Mouse (Mus musculus) neural tube, embryonic 11.5 days (tissue): Measurements from ENCODE around the gene Gm10972. TPM values are rescaled to one million over a fixed set of nuclear protein-coding genes. Genes with fewer than 3 reads are reported as not detected.
"Not testable (repeated sequence)": the region's sequence is repeated elsewhere in the genome, so short reads cannot be mapped to it uniquely, and the experiment has no call there.

Experiments
- ATAC-seq: fragments of 200-750 bp; cut with Nextera tagmentation; 2 replicates; pipeline ENCODE4 v1.8.0; 2017; ENCODE audit warnings: moderate number of reproducible peaks, mild to moderate bottlenecking, moderate TSS enrichment, moderate library complexity; ENCODE audit not compliant: insufficient read depth, low FRiP score, low TSS enrichment
- DNase-seq: peaks from one replicate; pipeline ENCODE4 v3.0.0-alpha.2; 2015; ENCODE audit warnings: low spot score
- H3K27ac ChIP-seq: fragments of 300-500 bp; sonication (generic); 2 replicates; pipeline ENCODE4 v1.5.1; 2014; ENCODE audit warnings: low read depth, mild to moderate bottlenecking, low read length
- H3K27me3 ChIP-seq: fragments of 300-500 bp; sonication (generic); 2 replicates; pipeline ENCODE4 v1.6.1; 2014; ENCODE audit warnings: mild to moderate bottlenecking, low read length, mixed read lengths; ENCODE audit not compliant: control insufficient read depth, insufficient read depth
- H3K36me3 ChIP-seq: fragments of 300-500 bp; sonication (generic); 2 replicates; pipeline ENCODE4 v1.6.1; 2014; ENCODE audit warnings: mild to moderate bottlenecking, low read length, moderate library complexity, mixed read lengths; ENCODE audit not compliant: control insufficient read depth, insufficient read depth
- H3K4me1 ChIP-seq: fragments of 300-500 bp; sonication (generic); 2 replicates; pipeline ENCODE4 v1.6.1; 2014; ENCODE audit warnings: low read length, mixed read lengths; ENCODE audit not compliant: control insufficient read depth, insufficient read depth
- H3K4me2 ChIP-seq: fragments of 300-500 bp; sonication (generic); 2 replicates; pipeline ENCODE4 v1.6.1; 2014; ENCODE audit warnings: low read depth, mild to moderate bottlenecking, moderate library complexity
- H3K4me3 ChIP-seq: fragments of 300-500 bp; sonication (generic); 2 replicates; pipeline ENCODE4 v1.5.1; 2014; ENCODE audit warnings: low read depth, low read length
- H3K9ac ChIP-seq: fragments of 300-500 bp; sonication (generic); 2 replicates; pipeline ENCODE4 v1.6.1; 2014; ENCODE audit warnings: mild to moderate bottlenecking, low read length
- H3K9me3 ChIP-seq: fragments of 300-500 bp; sonication (generic); 2 replicates; pipeline ENCODE4 v1.6.1; 2016; ENCODE audit warnings: low read length; ENCODE audit not compliant: control insufficient read depth
- WGBS: fragments of 180-500 bp; shearing (Covaris S2); extraction: QIAGEN DNeasy Blood & Tissue Kit; methylation state at CpG from one replicate; pipeline ENCODE4 v1.1.7; 2014; 5-methylcytosine and 5-hydroxymethylcytosine counted together
- polyA plus RNA-seq: library from polyadenylated mRNA; unstranded; fragments of >200 nt; fragmentation: Nextera tagmentation; extraction: Ambion mirVana; gene quantifications from 2 replicates; pipeline ENCODE4 v1.2.1, GENCODE M21; 2014

Gene Gm10972
- polyA plus RNA-seq, 1 experiment from 2014 or later = not detected

DNA sequence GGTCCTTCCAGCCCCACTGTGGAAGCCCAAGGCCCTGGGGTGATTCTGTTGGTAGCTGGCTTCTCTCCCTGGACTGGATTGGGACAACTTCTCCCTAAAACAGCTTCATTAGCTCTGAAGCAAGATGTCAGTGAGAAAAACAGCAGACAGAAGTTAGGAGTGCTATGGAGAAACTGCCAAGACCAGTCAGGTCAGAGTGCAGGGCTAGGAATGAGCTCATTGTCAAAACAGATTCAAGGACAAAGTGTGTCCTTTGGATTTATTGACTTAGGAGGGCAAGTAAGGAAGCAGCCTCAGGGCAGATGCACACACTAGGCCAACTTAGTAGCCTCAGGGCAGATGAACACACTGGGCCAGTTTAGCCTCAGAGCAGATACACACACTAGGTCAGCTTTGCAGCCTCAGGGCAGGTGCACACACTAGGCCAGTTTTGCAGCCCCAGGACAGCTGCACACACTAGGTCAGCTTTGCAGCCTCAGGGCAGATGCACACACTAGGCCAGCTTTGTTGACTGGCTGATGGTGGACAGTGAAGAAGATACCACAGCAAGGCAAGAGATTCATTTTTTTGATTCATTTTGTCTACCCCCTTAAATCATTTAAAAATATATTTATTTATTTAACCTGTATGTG is 47.8 kb downstream of the Gm10972 start:
- no peak for DNase-seq

DNA sequence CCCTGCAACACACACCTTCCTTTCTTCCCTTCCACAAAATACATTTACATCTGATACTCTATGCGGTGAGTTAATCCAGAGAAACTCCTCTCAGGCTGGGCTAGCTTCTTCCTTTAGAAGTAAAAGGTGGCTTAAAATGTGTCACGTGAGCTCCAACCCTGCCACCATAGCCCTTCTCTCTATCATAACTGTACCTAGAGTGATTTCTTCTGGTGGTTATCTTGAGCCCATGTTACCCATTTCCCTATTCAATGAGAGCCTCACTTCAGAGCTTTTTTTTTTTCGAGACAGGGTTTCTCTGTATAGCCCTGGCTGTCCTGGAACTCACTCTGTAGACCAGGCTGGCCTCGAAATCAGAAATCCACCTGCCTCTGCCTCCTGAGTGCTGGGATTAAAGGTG is 48.8 kb downstream of the Gm10972 start:
- whole genome bisulfite sequencing = 93% methylated on average over 4 of the region's 4 CpGs
- not testable (repeated sequence) for DNase-seq

More for the DNA sequence above, 47.8 kb downstream of the Gm10972 start:
- Histone ChIP-seq H3K4me1 (no peaks in the 10 kb centered on the region), H3K27me3 (no peaks in the 10 kb centered on the region), H3K9ac (no peak overlapping the region), H3K4me2 (no peak overlapping the region), H3K9me3 (no peaks in the 10 kb centered on the region), H3K27ac (no peak overlapping the region), H3K4me3 (no peak overlapping the region), H3K36me3 (no peaks in the 10 kb centered on the region)
- ATAC-seq = no peak

More for the DNA sequence above, 48.8 kb downstream of the Gm10972 start:
- not testable (repeated sequence) for ATAC-seq, H3K9ac ChIP-seq, H3K4me3 ChIP-seq, H3K27ac ChIP-seq, H3K36me3 ChIP-seq, H3K9me3 ChIP-seq, H3K4me2 ChIP-seq, H3K4me1 ChIP-seq, H3K27me3 ChIP-seq

Other genes with a start within 250 kb of the Gm10972 start
- 0.33 and 0.46 TPM in 2 replicates for gene Lingo4, start 244.6 kb upstream of the Gm10972 start, polyA plus RNA-seq
- 43.8 and 48.1 TPM in 2 replicates for gene Tdrkh, start 229.8 kb upstream of the Gm10972 start, polyA plus RNA-seq
- 64.7 and 68.3 TPM in 2 replicates for gene Mrpl9, start 199.8 kb upstream of the Gm10972 start, polyA plus RNA-seq
- gene Oaz3, start 199.2 kb upstream of the Gm10972 start, polyA plus RNA-seq = 0.23 and 0.41 TPM in 2 replicates
- gene Celf3, start 164.8 kb upstream of the Gm10972 start, polyA plus RNA-seq = 143 and 154 TPM in 2 replicates
- gene Riiad1, start 162.8 kb upstream of the Gm10972 start, polyA plus RNA-seq = 9.3 and 9.5 TPM in 2 replicates
- 36.4 and 39.9 TPM in 2 replicates for gene Snx27, start 60.4 kb upstream of the Gm10972 start, polyA plus RNA-seq
- 3.4 and 3.6 TPM in 2 replicates for gene Tuft1, start 15.8 kb downstream of the Gm10972 start, polyA plus RNA-seq
- not detected in 2 replicates for gene Selenbp2, start 50.4 kb downstream of the Gm10972 start, polyA plus RNA-seq
- gene Cgn, start 143.4 kb downstream of the Gm10972 start, polyA plus RNA-seq = 2.5 and 3.0 TPM in 2 replicates
- 23.6 and 25.0 TPM in 2 replicates for gene Pogz, start 194.5 kb downstream of the Gm10972 start, polyA plus RNA-seq
- gene Psmb4, start 243.8 kb downstream of the Gm10972 start, polyA plus RNA-seq = 375 and 398 TPM in 2 replicates